Mouse (Mus musculus) ES-E14 (cell line): ENCODE measurements around the gene Cd300e.

Source experiments
- HCFC1 ChIP-seq: IDR thresholded peaks from 2 replicates; pipeline ENCODE4 v1.6.1; 2012; ENCODE audit warnings: low read length, inconsistent platforms, borderline replicate concordance; ENCODE audit not compliant: insufficient read depth
- MAFK ChIP-seq: IDR thresholded peaks from 2 replicates; pipeline ENCODE4 v1.6.1; 2014; ENCODE audit warnings: mild to moderate bottlenecking, low read depth, low read length, inconsistent platforms; ENCODE audit not compliant: insufficient read depth
- ZC3H11A ChIP-seq: IDR thresholded peaks from 2 replicates; pipeline ENCODE4 v1.6.1; 2012; ENCODE audit warnings: low read depth, mild to moderate bottlenecking, inconsistent platforms, low read length, borderline replicate concordance
- ZNF384 ChIP-seq: IDR thresholded peaks from 2 replicates; pipeline ENCODE4 v1.6.1; 2012; ENCODE audit warnings: low read depth, low read length, inconsistent platforms

DNA sequence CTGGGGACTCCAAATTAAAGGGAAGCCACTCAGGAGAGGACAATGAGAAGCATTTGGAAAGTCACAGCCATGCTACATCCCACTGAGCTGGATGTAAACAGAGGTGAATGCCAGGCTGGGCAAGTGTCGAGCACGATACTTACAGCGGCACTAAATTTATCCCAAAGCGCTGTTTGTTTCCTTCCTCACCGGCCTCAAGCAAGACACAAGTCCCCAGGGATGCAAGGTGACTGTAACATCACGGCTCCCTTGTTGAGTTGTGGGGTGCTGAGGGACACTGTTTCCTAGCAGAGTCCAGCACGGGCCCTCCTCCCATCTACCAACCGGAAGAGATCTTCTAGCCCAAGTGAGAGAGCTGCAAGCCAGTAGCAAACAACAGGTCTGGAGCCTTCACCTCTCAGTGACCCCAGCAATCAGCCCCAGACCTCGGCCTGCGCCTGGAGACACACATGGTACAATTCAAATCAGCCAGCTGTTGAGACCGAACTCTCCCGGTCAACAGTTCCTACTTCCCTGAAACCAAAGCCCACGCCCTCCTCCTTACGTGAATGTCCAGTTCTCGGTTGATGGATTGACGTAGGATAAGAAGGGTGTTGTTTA is 37.4 kb upstream of the Cd300e start:
- TF ChIP-seq ZNF384 (no peak), HCFC1 (no peak), ZC3H11A (no peak), MAFK (no peak)
